Mouse (Mus musculus) embryo, embryonic 10.5 days (tissue): Measurements from ENCODE around the gene Arntl.
"Not testable (repeated sequence)": the region's sequence is repeated elsewhere in the genome, so short reads cannot be mapped to it uniquely, and the experiment has no call there.

Experiments
- DNase-seq: peaks from one replicate; pipeline ENCODE4 v3.0.0-alpha.2; 2015; ENCODE audit warnings: low spot score

Arntl gene

GRCm38 (mm10) chr7:113251001-113251400, 43.7 kb downstream of the Arntl start:
- no peak for DNase-seq

GRCm38 (mm10) chr7:113251554-113251953, 44.3 kb downstream of the Arntl start:
- no peak for DNase-seq

- DNase-seq: no peak
Observed at GRCm38 (mm10) chr7:113253777-113254405, 46.6 kb downstream of the Arntl start.

- peak; percentile 63 for DNase-seq
Observed at GRCm38 (mm10) chr7:113256046-113256445, 48.8 kb downstream of the Arntl start.

GRCm38 (mm10) chr7:113258430-113258829, 51.2 kb downstream of the Arntl start:
- peak; percentile 33 for DNase-seq

- DNase-seq: no peak
Observed at GRCm38 (mm10) chr7:113260321-113261167, 53.3 kb downstream of the Arntl start.

GRCm38 (mm10) chr7:113261690-113262089, 54.4 kb downstream of the Arntl start:
- DNase-seq: no peak

- not testable (repeated sequence) for DNase-seq
Observed at GRCm38 (mm10) chr7:113262510-113263467, 55.5 kb downstream of the Arntl start.

GRCm38 (mm10) chr7:113263990-113264389, 56.7 kb downstream of the Arntl start:
- DNase-seq: no peak

- peak; percentile 73 for DNase-seq
Observed at GRCm38 (mm10) chr7:113268287-113268686, 61.0 kb downstream of the Arntl start.

- no peak for DNase-seq
Observed at GRCm38 (mm10) chr7:113269081-113269480, 61.8 kb downstream of the Arntl start.

GRCm38 (mm10) chr7:113269921-113270320, 62.7 kb downstream of the Arntl start:
- DNase-seq: no peak

GRCm38 (mm10) chr7:113270551-113270950, 63.3 kb downstream of the Arntl start:
- no peak for DNase-seq

GRCm38 (mm10) chr7:113270991-113271390, 63.7 kb downstream of the Arntl start:
- DNase-seq: no peak

GRCm38 (mm10) chr7:113272338-113272997, 65.2 kb downstream of the Arntl start:
- DNase-seq: no peak

GRCm38 (mm10) chr7:113277245-113277644, 70.0 kb downstream of the Arntl start:
- DNase-seq: no peak

GRCm38 (mm10) chr7:113278493-113278892, 71.2 kb downstream of the Arntl start:
- DNase-seq: no peak

- DNase-seq: no peak
Observed at GRCm38 (mm10) chr7:113279246-113279645, 72.0 kb downstream of the Arntl start.

- DNase-seq: no peak
Observed at GRCm38 (mm10) chr7:113285405-113285804, 78.1 kb downstream of the Arntl start.

- DNase-seq: no peak
Observed at GRCm38 (mm10) chr7:113289211-113289610, 81.9 kb downstream of the Arntl start.

GRCm38 (mm10) chr7:113291741-113292140, 84.5 kb downstream of the Arntl start:
- no peak for DNase-seq

GRCm38 (mm10) chr7:113292193-113292592, 84.9 kb downstream of the Arntl start:
- no peak for DNase-seq
